Mouse (Mus musculus) spleen, adult 2 months (tissue): Measurements from ENCODE around the gene Nes. TPM values are rescaled to one million over a fixed set of nuclear protein-coding genes. Genes with fewer than 3 reads are reported as not detected.

Experiments used
- DNase-seq, 2 experiments: peaks; one replicate each; pipeline versions ENCODE4 v3.0.0 to v3.0.0-alpha.2; 2012 to 2021; ENCODE audit warnings: low spot score in 2 of 2, low read depth in 1 of 2
- H3K27ac ChIP-seq: fragments of 200-500 bp; 2 replicates; pipeline ENCODE4 v1.5.1; 2012; ENCODE audit warnings: low read length, inconsistent platforms; ENCODE audit not compliant: insufficient read depth
- H3K27me3 ChIP-seq: fragments of 200-500 bp; 2 replicates; pipeline ENCODE4 v1.6.1; 2012; ENCODE audit warnings: mild to moderate bottlenecking, moderate library complexity, low read length, inconsistent platforms; ENCODE audit not compliant: control insufficient read depth, insufficient read depth
- H3K36me3 ChIP-seq: fragments of 200-500 bp; 2 replicates; pipeline ENCODE4 v1.6.1; 2012; ENCODE audit warnings: mild to moderate bottlenecking, low read length, inconsistent platforms; ENCODE audit not compliant: control insufficient read depth, insufficient read depth
- H3K4me1 ChIP-seq: fragments of 200-500 bp; 2 replicates; pipeline ENCODE4 v1.6.1; 2011; ENCODE audit warnings: inconsistent platforms; ENCODE audit not compliant: control insufficient read depth, insufficient read depth, insufficient read length
- H3K4me3 ChIP-seq: fragments of 200-500 bp; 2 replicates; pipeline ENCODE4 v1.5.1; 2011; ENCODE audit warnings: mild to moderate bottlenecking, inconsistent platforms; ENCODE audit not compliant: insufficient read depth, insufficient read length; ENCODE audit errors: extremely low read depth
- CTCF ChIP-seq: fragments of 200-500 bp; IDR thresholded peaks from 2 replicates; pipeline ENCODE4 v1.5.1; 2011; ENCODE audit warnings: mild to moderate bottlenecking, inconsistent platforms; ENCODE audit not compliant: insufficient read depth, insufficient read length, insufficient replicate concordance; ENCODE audit errors: extremely low read depth
- POLR2A ChIP-seq: fragments of 200-500 bp; IDR thresholded peaks from 2 replicates; pipeline ENCODE4 v1.6.1; 2011; ENCODE audit warnings: low read depth, low read length, inconsistent platforms
- WGBS: fragments of 180-500 bp; shearing (Covaris S2); methylation state at CpG from one replicate; pipeline ENCODE4 v1.1.7; 2018; 5-methylcytosine and 5-hydroxymethylcytosine counted together
- polyA plus RNA-seq: library from polyadenylated mRNA; depleted of rRNA; stranded (reverse); fragments of >200 nt; gene quantifications from 2 replicates; pipeline ENCODE4 v1.2.3, GENCODE M21; 2012

Gene Nes
- polyA plus RNA-seq, 1 experiment, result 1.2 TPM

GRCm38 (mm10) chr3:87998747-87999146 lies 27.9 kb downstream of the Nes start:
- no peak overlapping the region for H3K4me3 ChIP-seq
- TF ChIP-seq POLR2A (no peak), CTCF (no peak)
- no peak overlapping the region for H3K27ac ChIP-seq
- WGBS, result 3% methylated on average over 7 of the region's 7 CpGs
- no peaks in the 10 kb centered on the region for H3K36me3 ChIP-seq
- H3K4me1 ChIP-seq, result peaks cover 4% of the 10 kb centered on the region; the same call in 1 of the 2 replicates
- peaks cover 38% of the 10 kb centered on the region for H3K27me3 ChIP-seq
- no peak for DNase-seq

- no peak overlapping the region for H3K27ac ChIP-seq
- DNase-seq, result no peak
- no peak for TF ChIP-seq CTCF
- no peak for TF ChIP-seq POLR2A
- H3K4me1 ChIP-seq, result peaks cover 4% of the 10 kb centered on the region; the same call in 1 of the 2 replicates
- H3K27me3 ChIP-seq, result peaks cover 38% of the 10 kb centered on the region
- 3% methylated on average over 38 of the region's 38 CpGs for WGBS
- H3K4me3 ChIP-seq, result no peak overlapping the region
- no peaks in the 10 kb centered on the region for H3K36me3 ChIP-seq
Measured at GRCm38 (mm10) chr3:87999243-87999895, 28.5 kb downstream of the Nes start.

- TF ChIP-seq POLR2A (no peak), CTCF (no peak)
- H3K4me3 ChIP-seq, result no peak within 1 kb of the TSS; the same call in 1 of the 2 replicates
- WGBS, result 2% methylated on average over 38 of the region's 39 CpGs
Measured at GRCm38 (mm10) chr3:88000181-88000580, 29.3 kb downstream of the Nes start, which contains the start of gene Bcan. TSS of gene Bcan (minus strand) at chr3:88000230.

DNA sequence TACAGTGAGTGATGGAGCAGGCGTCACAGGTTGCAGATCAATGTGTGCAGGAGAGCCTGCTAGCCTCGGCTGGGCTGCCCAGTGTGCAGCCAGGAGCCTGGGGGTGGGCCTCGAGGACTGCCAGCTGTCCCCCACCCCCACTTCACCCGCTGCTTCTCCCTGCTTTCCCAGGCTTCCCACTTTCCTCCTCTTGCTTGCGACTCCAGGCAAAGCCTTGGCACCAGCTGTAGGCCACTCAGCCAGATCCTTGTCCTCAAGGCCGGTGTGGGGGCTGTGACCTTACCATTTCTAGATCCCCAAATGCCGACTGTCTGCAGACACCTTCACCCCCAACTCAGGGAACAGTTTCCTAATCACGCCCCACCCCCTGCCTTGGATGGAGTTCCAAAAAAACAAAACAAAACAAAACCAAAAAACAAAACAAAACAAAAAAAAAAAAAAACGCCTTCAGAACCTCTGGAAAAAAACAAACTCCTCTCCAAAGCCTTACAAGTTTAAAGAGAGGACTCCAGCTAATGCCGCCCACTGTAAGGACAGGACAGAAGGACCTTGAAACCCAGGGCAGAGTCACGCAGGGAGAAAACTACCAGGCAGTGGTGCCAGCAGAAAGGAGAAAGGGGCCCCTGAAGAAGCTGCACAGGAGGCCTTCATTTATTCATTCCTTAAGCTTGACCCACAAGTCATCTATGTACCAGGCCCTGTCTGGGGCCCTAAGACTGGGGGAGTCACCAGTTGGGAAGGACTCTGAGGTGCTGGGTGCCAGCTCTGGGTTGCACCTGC lies 30.1 kb downstream of the Nes start:
- no peak for DNase-seq
- H3K27me3 ChIP-seq, result peaks cover 38% of the 10 kb centered on the region
- H3K4me1 ChIP-seq, result peaks cover 4% of the 10 kb centered on the region; the same call in 1 of the 2 replicates
- H3K27ac ChIP-seq, result no peak overlapping the region
- no peak for TF ChIP-seq CTCF
- no peak for TF ChIP-seq POLR2A
- H3K4me3 ChIP-seq, result no peak overlapping the region
- no peaks in the 10 kb centered on the region for H3K36me3 ChIP-seq
- 22% methylated on average over 11 of the region's 11 CpGs for WGBS

More at GRCm38 (mm10) chr3:88000181-88000580, 29.3 kb downstream of the Nes start, which contains the start of gene Bcan:
- Histone ChIP-seq H3K27me3 (peaks cover 38% of the 10 kb centered on the region), H3K36me3 (no peaks in the 10 kb centered on the region), H3K27ac (no peak within 1 kb of the TSS), H3K4me1 (peaks cover 4% of the 10 kb centered on the region; the same call in 1 of the 2 replicates)
- no peak for DNase-seq

GRCm38 (mm10) chr3:88002291-88002976 lies 31.6 kb downstream of the Nes start:
- H3K4me3 ChIP-seq, result no peak overlapping the region
- no peak overlapping the region for H3K27ac ChIP-seq
- TF ChIP-seq CTCF (no peak), POLR2A (no peak)
- WGBS, result 8% methylated on average over 17 of the region's 17 CpGs
- H3K36me3 ChIP-seq, result no peaks in the 10 kb centered on the region
- DNase-seq, result no peak
- H3K4me1 ChIP-seq, result 0 out of 2 replicates have a peak, but pooled peaks cover 4% of the 10 kb centered on the region
- peaks cover 31% of the 10 kb centered on the region for H3K27me3 ChIP-seq

GRCm38 (mm10) chr3:88005822-88006786 lies 35.2 kb downstream of the Nes start:
- TF ChIP-seq POLR2A (no peak), CTCF (no peak)
- no peak overlapping the region for H3K4me3 ChIP-seq
- no peak for DNase-seq
- H3K27ac ChIP-seq, result no peak overlapping the region
- 78% methylated on average over 18 of the region's 18 CpGs for WGBS
- no peaks in the 10 kb centered on the region for H3K36me3 ChIP-seq
- H3K4me1 ChIP-seq, result no peaks in the 10 kb centered on the region
- peaks cover 10% of the 10 kb centered on the region for H3K27me3 ChIP-seq
